Mouse (Mus musculus): ENCODE data around the gene Tmem143.
A peak's percentile ranks its signal among the peaks of the same experiment; 100 is the strongest.

DNA sequence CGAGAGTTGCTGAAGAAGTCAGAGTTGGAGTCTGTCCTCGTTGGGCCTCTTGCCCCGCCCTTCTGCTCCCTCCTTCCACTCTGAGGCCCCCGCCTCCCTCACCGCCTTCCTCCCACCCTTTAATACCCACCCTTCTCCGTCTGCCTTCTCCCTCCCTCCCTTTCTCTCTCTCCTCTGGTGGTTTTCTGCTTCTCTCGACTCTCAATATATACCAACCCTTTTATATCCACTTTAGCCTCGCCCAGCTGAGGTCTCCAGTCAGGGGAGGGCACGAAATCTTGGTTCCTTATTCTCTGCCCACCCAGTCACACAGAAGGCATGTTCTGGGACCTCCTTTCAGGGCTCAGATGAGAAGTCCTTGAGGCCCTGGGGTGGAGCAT lies 24.5 kb downstream of the Tmem143 start, which contains the start of gene Emp3:
- TF ChIP-seq CTCF (IDR thresholded peaks at IDR 0.05; ENCODE audit: borderline replicate concordance, control insufficient read depth, extremely low read depth, insufficient read depth, low read length, poor library complexity) (no peak), POLR2A (IDR thresholded peaks at IDR 0.05; ENCODE audit: control insufficient read depth, extremely low read depth, insufficient read depth, low read length, poor library complexity) (0 out of 2 replicates have a peak, but pooled peaks have one; percentile 13)

Measured in thymus, adult 2 months (tissue).